Mouse (Mus musculus): ENCODE results near the gene Atf2. TPM values are rescaled to one million over a fixed set of nuclear protein-coding genes. Genes with fewer than 3 reads are reported as not detected.
"Not testable (repeated sequence)": the region's sequence is repeated elsewhere in the genome, so short reads cannot be mapped to it uniquely, and the experiment has no call there.

Gene Atf2
- polyA plus RNA-seq, 1 experiment = 45.8 TPM

GRCm38 (mm10) chr2:73901169-73901568 lies 8.7 kb upstream of the Atf2 start:
- H3K4me3 ChIP-seq (replicated peaks; ENCODE audit: insufficient read depth, low read depth, low read length) = no peak overlapping the region

GRCm38 (mm10) chr2:73900364-73900763 lies 7.9 kb upstream of the Atf2 start:
- TF ChIP-seq POLR2A (IDR thresholded peaks at IDR 0.05; ENCODE audit: borderline replicate concordance, insufficient read depth, low read length) (no peak), CTCF (IDR thresholded peaks at IDR 0.05; ENCODE audit: borderline replicate concordance, insufficient read depth, low read depth, low read length) (no peak)
- 81% methylated on average over 1 of the region's 1 CpGs for WGBS

More at GRCm38 (mm10) chr2:73901169-73901568, 8.7 kb upstream of the Atf2 start:
- TF ChIP-seq CTCF (IDR thresholded peaks at IDR 0.05; ENCODE audit: borderline replicate concordance, insufficient read depth, low read depth, low read length) (no peak), POLR2A (IDR thresholded peaks at IDR 0.05; ENCODE audit: borderline replicate concordance, insufficient read depth, low read length) (no peak)
- Histone ChIP-seq H3K27ac (ENCODE audit: insufficient read depth, low read length) (no peak overlapping the region), H3K4me1 (ENCODE audit: control insufficient read depth, insufficient read depth, low read length) (no peaks in the 10 kb centered on the region; the same call in 1 of the 2 replicates), H3K27me3 (ENCODE audit: control insufficient read depth, insufficient read depth, low read length) (no peaks in the 10 kb centered on the region)
- DNase-seq = no peak

GRCm38 (mm10) chr2:73896919-73897318 lies 4.5 kb upstream of the Atf2 start:
- not testable (repeated sequence) for H3K4me3 ChIP-seq (replicated peaks; ENCODE audit: insufficient read depth, low read depth, low read length); H3K4me1 ChIP-seq (ENCODE audit: control insufficient read depth, insufficient read depth, low read length); DNase-seq; H3K27me3 ChIP-seq (ENCODE audit: control insufficient read depth, insufficient read depth, low read length); H3K27ac ChIP-seq (ENCODE audit: insufficient read depth, low read length)
- 77% methylated on average over 4 of the region's 4 CpGs for WGBS

More at GRCm38 (mm10) chr2:73900364-73900763, 7.9 kb upstream of the Atf2 start:
- no peaks in the 10 kb centered on the region; the same call in 1 of the 2 replicates for H3K4me1 ChIP-seq (ENCODE audit: control insufficient read depth, insufficient read depth, low read length)
- DNase-seq = no peak
- H3K27ac ChIP-seq (ENCODE audit: insufficient read depth, low read length) = no peak overlapping the region
- no peak overlapping the region for H3K4me3 ChIP-seq (replicated peaks; ENCODE audit: insufficient read depth, low read depth, low read length)
- H3K27me3 ChIP-seq (ENCODE audit: control insufficient read depth, insufficient read depth, low read length) = no peaks in the 10 kb centered on the region

DNA sequence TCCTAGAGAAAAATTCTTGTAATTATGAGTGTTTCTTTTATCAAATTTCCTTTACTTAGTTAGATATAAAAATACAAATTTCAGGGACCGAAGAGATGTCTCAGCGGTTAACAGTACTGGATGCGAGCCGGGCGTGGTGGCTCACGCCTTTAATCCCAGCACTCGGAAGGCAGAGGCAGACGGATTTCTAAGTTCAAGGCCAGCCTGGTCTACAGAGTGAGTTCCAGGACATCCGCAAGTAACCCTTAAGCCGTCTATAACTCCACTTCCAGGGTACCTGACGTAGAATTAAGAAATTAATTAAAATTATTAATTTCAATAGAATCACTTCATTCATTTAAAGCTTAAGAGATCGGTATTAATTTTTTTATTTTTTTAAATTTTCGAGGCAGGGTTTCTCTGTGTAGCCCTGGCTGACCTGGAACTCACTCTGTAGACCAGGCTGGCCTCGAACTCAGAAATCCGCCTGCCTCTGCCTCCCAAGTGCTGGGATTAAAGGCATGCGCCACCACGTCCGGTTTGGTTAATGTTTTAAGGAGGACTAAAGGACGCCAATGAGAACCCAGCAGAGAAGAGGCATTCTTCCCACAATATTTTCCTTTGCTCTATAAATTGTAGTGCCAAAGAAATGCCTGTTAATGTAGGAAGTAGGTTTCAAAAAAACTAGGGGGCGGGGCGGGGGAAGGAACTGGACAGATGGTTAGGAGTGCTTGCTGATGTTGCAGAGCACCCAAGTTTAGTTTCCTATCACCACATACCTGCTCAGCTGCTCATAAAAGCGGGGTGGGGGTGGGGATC lies 1.2 kb upstream of the Atf2 start:
- 47% methylated on average over 22 of the region's 22 CpGs for WGBS
- no peak overlapping the region for H3K27ac ChIP-seq (ENCODE audit: insufficient read depth, low read length)
- peak; percentile 29 to 32 for DNase-seq

DNA sequence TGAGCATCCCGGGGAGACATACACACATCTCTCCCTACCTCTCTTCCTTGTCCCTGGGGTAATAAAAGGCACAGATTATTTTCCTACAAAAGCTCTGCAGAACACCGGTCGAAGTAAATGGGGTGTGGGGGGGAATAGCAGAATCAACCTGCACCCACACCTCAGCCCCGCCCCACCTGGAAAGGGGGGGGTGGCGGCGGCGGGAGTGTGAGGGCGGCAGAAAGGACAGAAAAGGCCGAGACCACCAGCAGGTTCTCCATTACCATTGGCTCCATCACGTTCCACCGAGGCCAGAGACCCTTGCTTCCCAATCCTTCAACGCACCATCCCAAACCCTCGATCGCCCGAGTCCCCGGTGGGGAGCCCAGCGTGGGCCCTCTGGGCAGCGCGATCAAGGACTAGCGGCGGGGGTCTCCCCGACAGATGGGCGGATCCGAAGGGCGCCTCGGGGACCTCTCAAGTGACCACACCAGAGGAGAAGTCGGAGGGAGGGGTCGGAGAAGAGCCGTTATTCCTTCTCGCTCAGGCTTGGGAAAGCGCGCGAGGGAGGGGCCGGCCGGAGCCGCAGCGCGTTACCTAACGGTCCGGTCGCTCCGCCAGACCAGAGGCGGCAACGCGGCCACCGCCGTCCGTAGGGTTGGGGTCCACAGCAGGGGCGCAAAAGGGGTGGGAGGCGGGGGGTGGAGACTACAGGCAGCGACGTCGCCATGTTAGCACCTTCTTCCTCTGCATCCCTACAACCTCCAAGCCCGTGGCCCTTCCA lies 557 bp downstream of the Atf2 start:
- Histone ChIP-seq H3K4me3 (replicated peaks; ENCODE audit: insufficient read depth, low read depth, low read length) (peak overlapping the region; percentile 91), H3K4me1 (ENCODE audit: control insufficient read depth, insufficient read depth, low read length) (no peaks in the 10 kb centered on the region; the same call in 1 of the 2 replicates), H3K27ac (ENCODE audit: insufficient read depth, low read length) (peak overlapping the region; percentile 81), H3K27me3 (ENCODE audit: control insufficient read depth, insufficient read depth, low read length) (no peaks in the 10 kb centered on the region)
- DNase-seq = no peak
- WGBS = under 1% methylated on average over 53 of the region's 54 CpGs
- no peak for TF ChIP-seq CTCF (IDR thresholded peaks at IDR 0.05; ENCODE audit: borderline replicate concordance, insufficient read depth, low read depth, low read length)
- no peak for TF ChIP-seq POLR2A (IDR thresholded peaks at IDR 0.05; ENCODE audit: borderline replicate concordance, insufficient read depth, low read length)

More for the DNA sequence above, 1.2 kb upstream of the Atf2 start:
- no peaks in the 10 kb centered on the region; the same call in 1 of the 2 replicates for H3K4me1 ChIP-seq (ENCODE audit: control insufficient read depth, insufficient read depth, low read length)
- peak overlapping the region; percentile 95 for H3K4me3 ChIP-seq (replicated peaks; ENCODE audit: insufficient read depth, low read depth, low read length)
- no peaks in the 10 kb centered on the region for H3K27me3 ChIP-seq (ENCODE audit: control insufficient read depth, insufficient read depth, low read length)
- TF ChIP-seq CTCF (IDR thresholded peaks at IDR 0.05; ENCODE audit: borderline replicate concordance, insufficient read depth, low read depth, low read length) (no peak), POLR2A (IDR thresholded peaks at IDR 0.05; ENCODE audit: borderline replicate concordance, insufficient read depth, low read length) (no peak)

DNA sequence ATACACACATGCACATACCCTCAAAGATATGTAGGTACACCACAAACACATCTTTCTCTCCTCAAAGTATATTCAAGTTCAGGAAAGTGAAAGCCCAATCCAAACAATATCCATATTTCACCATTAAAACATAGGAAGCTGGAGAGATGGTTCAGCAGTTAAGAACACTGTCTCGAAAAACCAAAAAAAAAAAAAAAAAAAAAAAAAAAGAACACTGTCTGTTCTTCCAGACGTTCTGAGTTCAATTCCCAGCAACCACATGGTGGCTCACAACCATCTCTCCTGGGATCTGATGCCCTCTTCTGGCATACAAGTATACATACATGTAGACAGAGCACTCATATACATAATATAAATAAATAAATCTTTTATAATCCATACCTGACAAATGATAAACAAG lies 6.4 kb downstream of the Atf2 start:
- no peaks in the 10 kb centered on the region for H3K4me1 ChIP-seq (ENCODE audit: control insufficient read depth, insufficient read depth, low read length)
- H3K27ac ChIP-seq (ENCODE audit: insufficient read depth, low read length) = no peak overlapping the region
- WGBS = 69% methylated on average over 2 of the region's 2 CpGs
- TF ChIP-seq POLR2A (IDR thresholded peaks at IDR 0.05; ENCODE audit: borderline replicate concordance, insufficient read depth, low read length) (no peak), CTCF (IDR thresholded peaks at IDR 0.05; ENCODE audit: borderline replicate concordance, insufficient read depth, low read depth, low read length) (no peak)
- DNase-seq = no peak
- H3K27me3 ChIP-seq (ENCODE audit: control insufficient read depth, insufficient read depth, low read length) = no peaks in the 10 kb centered on the region
- no peak overlapping the region for H3K4me3 ChIP-seq (replicated peaks; ENCODE audit: insufficient read depth, low read depth, low read length)

DNA sequence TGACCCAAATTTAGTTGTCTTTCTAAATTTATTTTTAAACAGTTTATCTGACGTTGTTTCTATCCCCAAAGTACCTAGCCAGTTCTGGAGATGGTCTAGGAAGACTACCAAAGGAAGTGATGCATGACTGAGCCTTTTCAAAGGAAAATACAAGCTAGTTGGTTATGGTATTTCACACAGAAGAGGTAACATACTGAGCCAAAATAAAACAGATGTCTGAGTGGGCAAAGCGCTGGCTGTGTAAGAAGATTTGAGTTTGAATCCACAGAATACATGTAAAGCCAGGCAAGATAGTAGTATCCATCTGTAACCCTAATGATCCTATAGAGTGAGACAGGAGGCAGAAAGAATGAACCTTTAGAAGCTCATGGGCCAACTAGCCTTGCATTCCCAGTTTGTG lies 14.5 kb downstream of the Atf2 start:
- Histone ChIP-seq H3K27ac (ENCODE audit: insufficient read depth, low read length) (no peak overlapping the region), H3K4me1 (ENCODE audit: control insufficient read depth, insufficient read depth, low read length) (no peaks in the 10 kb centered on the region), H3K4me3 (replicated peaks; ENCODE audit: insufficient read depth, low read depth, low read length) (no peak overlapping the region), H3K27me3 (ENCODE audit: control insufficient read depth, insufficient read depth, low read length) (no peaks in the 10 kb centered on the region)
- WGBS = 45% methylated on average over 2 of the region's 2 CpGs
- TF ChIP-seq POLR2A (IDR thresholded peaks at IDR 0.05; ENCODE audit: borderline replicate concordance, insufficient read depth, low read length) (no peak), CTCF (IDR thresholded peaks at IDR 0.05; ENCODE audit: borderline replicate concordance, insufficient read depth, low read depth, low read length) (no peak)
- DNase-seq = no peak
